Mouse (Mus musculus): ENCODE measurements around the gene Ppard.

Ppard gene

GRCm38 (mm10) chr17:28283199-28283598, 50.7 kb downstream of the Ppard start:
- no peak for DNase-seq (ENCODE audit: low spot score in 2 of 2)

GRCm38 (mm10) chr17:28286133-28286532, 53.6 kb downstream of the Ppard start:
- no peak for DNase-seq (ENCODE audit: low spot score in 2 of 2)

- DNase-seq (ENCODE audit: low spot score in 2 of 2): no peak
Measured at GRCm38 (mm10) chr17:28286964-28287363, 54.5 kb downstream of the Ppard start.

GRCm38 (mm10) chr17:28287578-28287977, 55.1 kb downstream of the Ppard start:
- no peak for DNase-seq (ENCODE audit: low spot score in 2 of 2)

- DNase-seq (ENCODE audit: low spot score in 2 of 2): no peak
Measured at GRCm38 (mm10) chr17:28287980-28288379, 55.5 kb downstream of the Ppard start.

GRCm38 (mm10) chr17:28290262-28290661, 57.8 kb downstream of the Ppard start:
- peak; percentile 48 to 62 for DNase-seq (ENCODE audit: low spot score in 2 of 2)

GRCm38 (mm10) chr17:28290671-28291070, 58.2 kb downstream of the Ppard start:
- DNase-seq (ENCODE audit: low spot score in 2 of 2): no peak

GRCm38 (mm10) chr17:28291346-28291745, 58.8 kb downstream of the Ppard start:
- DNase-seq (ENCODE audit: low spot score in 2 of 2): no peak

GRCm38 (mm10) chr17:28293716-28294115, 61.2 kb downstream of the Ppard start:
- DNase-seq (ENCODE audit: low spot score in 2 of 2): no peak

GRCm38 (mm10) chr17:28294449-28295333, 62.2 kb downstream of the Ppard start:
- no peak for DNase-seq (ENCODE audit: low spot score in 2 of 2)

GRCm38 (mm10) chr17:28298888-28299287, 66.4 kb downstream of the Ppard start:
- no peak for DNase-seq (ENCODE audit: low spot score in 2 of 2)

- no peak for DNase-seq (ENCODE audit: low spot score in 2 of 2)
Measured at GRCm38 (mm10) chr17:28299669-28300320, 67.3 kb downstream of the Ppard start.

GRCm38 (mm10) chr17:28300323-28300722, 67.8 kb downstream of the Ppard start:
- no peak for DNase-seq (ENCODE audit: low spot score in 2 of 2)

- DNase-seq (ENCODE audit: low spot score in 2 of 2): no peak
Measured at GRCm38 (mm10) chr17:28300850-28301249, 68.3 kb downstream of the Ppard start.

GRCm38 (mm10) chr17:28305172-28305571, 72.7 kb downstream of the Ppard start:
- DNase-seq (ENCODE audit: low spot score in 2 of 2): no peak

- DNase-seq (ENCODE audit: low spot score in 2 of 2): peak; percentile 83 to 92
Measured at GRCm38 (mm10) chr17:28308297-28309195, 76.0 kb downstream of the Ppard start.

- no peak for DNase-seq (ENCODE audit: low spot score in 2 of 2)
Measured at GRCm38 (mm10) chr17:28310831-28311230, 78.3 kb downstream of the Ppard start.

GRCm38 (mm10) chr17:28311366-28312132, 79.0 kb downstream of the Ppard start:
- DNase-seq (ENCODE audit: low spot score in 2 of 2): no peak

GRCm38 (mm10) chr17:28312232-28313211, 80.0 kb downstream of the Ppard start:
- DNase-seq (ENCODE audit: low spot score in 2 of 2): no peak
